Mouse (Mus musculus) liver, embryonic 13.5 days (tissue): Measurements from ENCODE around the gene Gm17268. TPM values are rescaled to one million over a fixed set of nuclear protein-coding genes. Genes with fewer than 3 reads are reported as not detected.
A peak's percentile ranks its signal among the peaks of the same experiment; 100 is the strongest.

Source experiments
- ATAC-seq: fragments of 200-750 bp; cut with Nextera tagmentation; 2 replicates; pipeline ENCODE4 v1.8.0; 2017; ENCODE audit warnings: low read depth, mild to moderate bottlenecking, moderate number of reproducible peaks, moderate library complexity
- DNase-seq: peaks from one replicate; pipeline ENCODE4 v3.0.0; 2022
- H3K27ac ChIP-seq: fragments of 300-500 bp; sonication (generic); 2 replicates; pipeline ENCODE4 v1.5.1; 2015; ENCODE audit warnings: moderate library complexity, mild to moderate bottlenecking, inconsistent platforms
- H3K27me3 ChIP-seq: fragments of 300-500 bp; sonication (generic); 2 replicates; pipeline ENCODE4 v1.6.1; 2015; ENCODE audit warnings: mild to moderate bottlenecking, inconsistent platforms
- H3K36me3 ChIP-seq: fragments of 300-500 bp; sonication (generic); 2 replicates; pipeline ENCODE4 v1.6.1; 2015; ENCODE audit warnings: mild to moderate bottlenecking, inconsistent platforms
- H3K4me1 ChIP-seq: fragments of 300-500 bp; sonication (generic); replicated peaks from 2 replicates; pipeline ENCODE4 v1.6.1; 2015; ENCODE audit warnings: inconsistent platforms
- H3K4me2 ChIP-seq: fragments of 300-500 bp; sonication (generic); 2 replicates; pipeline ENCODE4 v1.6.1; 2015; ENCODE audit warnings: inconsistent platforms, mild to moderate bottlenecking, moderate library complexity
- H3K4me3 ChIP-seq: fragments of 300-500 bp; sonication (generic); replicated peaks from 2 replicates; pipeline ENCODE4 v1.5.1; 2015; ENCODE audit warnings: mild to moderate bottlenecking, inconsistent platforms
- H3K9ac ChIP-seq: fragments of 300-500 bp; sonication (generic); 2 replicates; pipeline ENCODE4 v1.6.1; 2015; ENCODE audit warnings: mild to moderate bottlenecking, inconsistent platforms
- H3K9me3 ChIP-seq: fragments of 300-500 bp; sonication (generic); replicated peaks from 2 replicates; pipeline ENCODE4 v1.6.1; 2016; ENCODE audit warnings: inconsistent platforms
- WGBS: fragments of 180-500 bp; shearing (Covaris S2); methylation state at CpG from one replicate; pipeline ENCODE4 v1.1.7; 2015; ENCODE audit not compliant: insufficient replicate concordance; 5-methylcytosine and 5-hydroxymethylcytosine counted together
- polyA plus RNA-seq: library from polyadenylated mRNA; unstranded; fragments of >200 nt; fragmentation: Nextera tagmentation; extraction: Ambion mirVana; gene quantifications from 2 replicates; pipeline ENCODE4 v1.2.1, GENCODE M21; 2015

Gene Gm17268
- polyA plus RNA-seq, 1 experiment from 2014 or later: not detected

DNA sequence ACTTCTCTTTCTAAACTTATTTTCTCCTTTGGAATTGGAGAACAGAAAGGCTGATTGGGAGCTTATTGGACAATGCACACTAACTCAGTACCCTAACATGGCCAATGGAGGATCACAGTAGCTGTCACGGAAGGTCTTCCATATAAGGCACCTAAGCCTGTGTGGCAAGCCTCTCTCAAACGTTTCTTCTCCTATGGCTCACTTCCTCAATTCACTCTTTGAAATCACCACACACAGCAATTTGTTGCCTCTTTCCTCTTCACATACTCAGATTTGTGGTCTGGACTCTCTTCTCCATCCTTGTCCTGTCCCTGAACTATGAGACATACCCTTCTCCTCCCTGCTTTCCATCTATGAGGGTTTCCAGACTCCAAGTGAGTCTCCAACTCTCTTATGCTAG is 33.6 kb downstream of the Gm17268 start:
- no peaks in the 10 kb centered on the region for H3K36me3 ChIP-seq
- no peak overlapping the region for H3K4me3 ChIP-seq
- DNase-seq: no peak
- H3K27me3 ChIP-seq: no peaks in the 10 kb centered on the region
- no peak overlapping the region for H3K9ac ChIP-seq
- H3K4me2 ChIP-seq: no peak overlapping the region
- H3K9me3 ChIP-seq: no peaks in the 10 kb centered on the region
- ATAC-seq: no peak
- peaks cover 5% of the 10 kb centered on the region; the same call in 1 of the 2 replicates for H3K4me1 ChIP-seq
- 37% methylated on average over 2 of the region's 2 CpGs for WGBS
- H3K27ac ChIP-seq: no peak overlapping the region

GRCm38 (mm10) chr11:82000581-82000980 is 37.8 kb downstream of the Gm17268 start:
- no peak for ATAC-seq
- H3K27me3 ChIP-seq: no peaks in the 10 kb centered on the region
- WGBS: 42% methylated on average over 5 of the region's 5 CpGs

DNA sequence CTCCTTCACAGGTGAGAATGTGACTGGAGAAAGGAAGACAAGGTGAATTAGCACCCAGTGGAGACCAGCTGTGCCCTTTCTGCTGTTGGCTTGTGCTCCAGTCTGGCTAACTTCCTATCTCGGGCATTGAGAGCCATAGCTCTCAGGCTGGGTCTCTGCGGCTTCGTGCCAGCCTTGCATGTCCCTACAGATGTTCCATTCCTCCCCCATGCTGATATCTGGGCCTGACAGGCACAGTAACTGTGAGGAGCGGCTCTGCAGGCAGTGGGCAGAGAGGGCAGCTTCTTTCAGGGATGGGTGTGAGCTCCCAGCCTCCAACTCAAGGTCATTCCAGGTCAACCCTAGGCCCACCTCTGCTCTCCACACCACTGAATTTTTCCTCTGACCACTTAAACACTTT is 38.9 kb downstream of the Gm17268 start:
- no peaks in the 10 kb centered on the region for H3K27me3 ChIP-seq
- WGBS: 51% methylated on average over 4 of the region's 4 CpGs

More at GRCm38 (mm10) chr11:82000581-82000980, 37.8 kb downstream of the Gm17268 start:
- H3K36me3 ChIP-seq: no peaks in the 10 kb centered on the region
- H3K4me3 ChIP-seq: no peak overlapping the region
- no peak for DNase-seq
- no peak overlapping the region for H3K27ac ChIP-seq
- no peaks in the 10 kb centered on the region for H3K4me1 ChIP-seq
- H3K4me2 ChIP-seq: no peak overlapping the region
- no peaks in the 10 kb centered on the region for H3K9me3 ChIP-seq
- H3K9ac ChIP-seq: no peak overlapping the region

GRCm38 (mm10) chr11:81998646-81999045 is 39.7 kb downstream of the Gm17268 start:
- H3K27ac ChIP-seq: no peak overlapping the region
- no peak overlapping the region for H3K4me2 ChIP-seq
- no peak overlapping the region for H3K9ac ChIP-seq
- WGBS: 54% methylated on average over 3 of the region's 3 CpGs
- H3K36me3 ChIP-seq: no peaks in the 10 kb centered on the region
- H3K4me3 ChIP-seq: no peak overlapping the region
- DNase-seq: no peak
- ATAC-seq: no peak
- H3K4me1 ChIP-seq: no peaks in the 10 kb centered on the region
- H3K9me3 ChIP-seq: no peaks in the 10 kb centered on the region
- no peaks in the 10 kb centered on the region for H3K27me3 ChIP-seq

More for the DNA sequence above, 38.9 kb downstream of the Gm17268 start:
- DNase-seq (no peak), ATAC-seq (no peak)
- H3K9me3 ChIP-seq: no peaks in the 10 kb centered on the region
- H3K36me3 ChIP-seq: no peaks in the 10 kb centered on the region
- H3K9ac ChIP-seq: no peak overlapping the region
- H3K4me2 ChIP-seq: no peak overlapping the region
- no peaks in the 10 kb centered on the region for H3K4me1 ChIP-seq
- no peak overlapping the region for H3K4me3 ChIP-seq
- H3K27ac ChIP-seq: no peak overlapping the region

DNA sequence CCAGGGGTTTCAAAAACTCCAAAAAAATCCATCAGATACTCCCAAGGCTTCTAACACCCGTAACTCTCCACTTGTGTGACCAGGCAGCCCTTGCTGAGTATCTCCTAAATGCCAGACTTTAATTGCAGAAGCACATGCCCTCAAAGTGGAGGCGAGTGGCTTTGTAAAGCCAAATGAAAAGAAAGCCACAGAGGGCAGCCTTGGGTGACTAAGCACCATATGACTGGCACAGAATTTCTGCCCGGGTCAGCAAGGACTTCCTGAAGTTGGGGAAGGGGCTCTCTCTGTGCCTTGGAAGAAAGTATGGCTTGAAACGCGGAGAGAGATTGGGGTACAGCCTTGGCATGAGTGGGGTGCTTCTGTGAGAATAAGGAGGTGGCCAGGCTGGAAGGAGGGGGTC is 41.3 kb downstream of the Gm17268 start:
- no peaks in the 10 kb centered on the region for H3K27me3 ChIP-seq
- H3K4me3 ChIP-seq: no peak overlapping the region
- no peak for DNase-seq
- 58% methylated on average over 5 of the region's 5 CpGs for WGBS
- H3K4me1 ChIP-seq: no peaks in the 10 kb centered on the region
- H3K9ac ChIP-seq: no peak overlapping the region
- H3K4me2 ChIP-seq: no peak overlapping the region
- ATAC-seq: no peak
- H3K36me3 ChIP-seq: no peaks in the 10 kb centered on the region
- no peaks in the 10 kb centered on the region for H3K9me3 ChIP-seq
- no peak overlapping the region for H3K27ac ChIP-seq

DNA sequence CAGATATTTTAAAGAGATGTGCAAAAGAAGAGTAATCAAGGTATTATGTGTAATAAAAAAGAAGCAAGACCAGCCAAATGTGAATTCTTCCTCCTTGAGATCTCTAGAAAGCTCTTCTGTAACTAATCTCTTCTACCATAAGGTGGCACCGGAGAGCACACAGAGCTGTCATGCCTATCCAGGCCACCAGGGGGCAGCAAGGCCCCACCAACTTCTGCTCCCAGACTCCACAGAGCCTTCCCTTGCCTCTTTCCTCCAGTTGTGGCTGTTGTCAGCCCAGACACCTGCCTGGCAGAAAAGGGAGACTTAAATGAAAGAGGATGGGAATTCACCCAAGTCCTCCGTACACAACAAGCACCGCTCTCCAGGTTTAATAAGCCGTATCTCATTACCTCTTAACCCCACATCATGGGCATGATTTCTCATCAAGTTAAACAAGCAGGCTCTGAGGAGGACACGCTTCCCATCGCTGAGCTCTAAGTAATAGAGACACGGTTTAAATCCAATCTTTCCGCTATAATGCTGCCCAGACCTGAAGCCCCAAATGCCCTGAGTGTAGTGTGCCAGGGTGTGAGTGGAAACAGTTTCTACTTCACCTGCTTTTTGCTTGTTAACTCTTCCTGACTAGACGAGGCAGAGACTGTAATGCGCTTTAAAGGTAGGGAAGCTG is 42.1 kb downstream of the Gm17268 start:
- no peak overlapping the region for H3K4me3 ChIP-seq
- H3K36me3 ChIP-seq: no peaks in the 10 kb centered on the region
- H3K9me3 ChIP-seq: no peaks in the 10 kb centered on the region
- no peaks in the 10 kb centered on the region for H3K4me1 ChIP-seq
- no peak overlapping the region for H3K27ac ChIP-seq
- peak; percentile 8 for DNase-seq
- no peaks in the 10 kb centered on the region for H3K27me3 ChIP-seq
- H3K9ac ChIP-seq: no peak overlapping the region
- 56% methylated on average over 10 of the region's 10 CpGs for WGBS
- no peak overlapping the region for H3K4me2 ChIP-seq
- no peak for ATAC-seq

DNA sequence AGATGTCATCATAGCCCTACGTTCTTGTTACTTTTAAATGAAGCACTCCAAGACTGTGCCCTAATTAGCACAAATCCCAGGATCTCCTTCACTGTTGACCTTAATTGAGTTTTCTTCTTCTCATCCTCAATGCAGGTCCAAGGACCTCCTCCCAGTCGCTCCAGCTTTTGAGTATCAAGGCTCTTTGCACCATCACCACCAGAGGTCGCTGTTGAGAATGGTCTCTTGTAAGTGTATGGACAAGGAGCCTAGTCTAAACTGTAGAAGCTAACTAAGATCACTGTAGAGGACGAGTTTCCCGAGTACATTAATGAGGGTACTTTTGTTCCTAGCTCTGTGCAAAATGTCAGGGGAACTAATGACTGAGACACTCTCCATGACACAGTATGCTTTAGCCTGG is 55.2 kb downstream of the Gm17268 start:
- DNase-seq: no peak

DNA sequence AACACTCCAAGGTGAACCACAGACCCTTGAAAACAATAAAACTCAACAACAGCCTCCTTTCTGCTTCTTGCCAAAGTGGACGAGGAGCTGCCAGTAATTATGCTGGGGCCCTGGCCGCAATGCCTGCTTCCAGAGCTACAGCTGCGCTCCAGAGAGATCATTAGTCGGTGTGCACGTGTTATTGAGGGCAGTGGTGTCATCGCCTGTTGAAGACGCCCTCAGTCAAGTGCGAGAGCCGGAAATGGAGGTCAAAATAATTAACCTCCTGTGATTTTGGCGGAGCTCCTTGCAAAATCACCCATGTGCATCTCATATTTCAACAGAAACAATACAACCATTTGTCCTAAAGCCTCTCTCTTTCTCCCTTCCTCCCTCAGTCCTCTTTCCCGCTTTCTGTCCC is 56.2 kb downstream of the Gm17268 start:
- Histone ChIP-seq H3K4me3 (no peak overlapping the region), H3K36me3 (no peaks in the 10 kb centered on the region), H3K4me1 (no peaks in the 10 kb centered on the region), H3K9me3 (no peaks in the 10 kb centered on the region), H3K27me3 (peaks cover 3% of the 10 kb centered on the region; the same call in 1 of the 2 replicates), H3K4me2 (no peak overlapping the region), H3K9ac (no peak overlapping the region), H3K27ac (no peak overlapping the region)
- WGBS: 60% methylated on average over 11 of the region's 11 CpGs
- no peak for ATAC-seq
- no peak for DNase-seq

More for the DNA sequence above, 55.2 kb downstream of the Gm17268 start:
- Histone ChIP-seq H3K4me2 (no peak overlapping the region), H3K27ac (no peak overlapping the region), H3K27me3 (peaks cover 3% of the 10 kb centered on the region; the same call in 1 of the 2 replicates), H3K4me1 (no peaks in the 10 kb centered on the region), H3K9ac (no peak overlapping the region), H3K36me3 (no peaks in the 10 kb centered on the region), H3K9me3 (no peaks in the 10 kb centered on the region), H3K4me3 (no peak overlapping the region)
- ATAC-seq: no peak
- 27% methylated on average over 5 of the region's 5 CpGs for WGBS

Other genes starting within 250 kb of the Gm17268 start
- gene 5530401A14Rik, start 177.9 kb downstream of the Gm17268 start, polyA plus RNA-seq: not detected in 2 replicates
- not detected in 2 replicates for gene Asic2, start 70.1 kb downstream of the Gm17268 start, polyA plus RNA-seq
- 1.9 and 2.0 TPM in 2 replicates for gene Ccl2, start 3.0 kb downstream of the Gm17268 start, polyA plus RNA-seq
- 0.67 and 0.94 TPM in 2 replicates for gene Ccl7, start 7.2 kb upstream of the Gm17268 start, polyA plus RNA-seq
- gene Ccl11, start 19.3 kb upstream of the Gm17268 start, polyA plus RNA-seq: 0.09 and 0.14 TPM in 2 replicates
- 0.47 and 0.60 TPM in 2 replicates for gene Ccl12, start 63.3 kb upstream of the Gm17268 start, polyA plus RNA-seq
- not detected in 2 replicates for gene Ccl8, start 76.6 kb upstream of the Gm17268 start, polyA plus RNA-seq